ENCODE assay signal across 9 mouse cellular contexts in the genomic region with DNA sequence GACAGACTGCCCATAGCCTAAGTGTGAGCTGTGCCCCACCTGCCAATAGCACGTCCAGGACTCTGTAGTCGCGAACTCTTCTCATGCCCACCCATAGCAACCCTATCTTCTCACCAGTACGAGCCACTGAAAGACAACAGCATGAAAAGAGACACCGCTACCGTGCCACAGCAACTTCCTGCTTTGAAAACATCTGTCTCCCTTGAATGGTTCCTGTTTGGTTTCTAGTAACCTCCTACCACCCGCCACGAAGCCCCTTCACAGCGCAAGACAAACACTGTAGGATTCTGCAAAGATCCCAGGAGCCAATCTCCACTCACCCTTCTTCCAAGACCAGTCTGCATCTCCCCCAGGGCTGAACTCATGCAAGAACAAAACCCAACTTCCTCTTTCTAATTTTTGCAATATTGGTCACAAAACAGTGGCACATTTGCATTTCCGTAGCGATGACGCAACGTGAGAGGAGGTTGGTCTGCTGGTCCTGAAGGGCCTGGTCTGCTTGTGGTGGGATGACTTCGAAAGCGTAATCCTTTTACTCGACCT. TPM values are rescaled to one million over a fixed set of nuclear protein-coding genes. Genes with fewer than 3 reads are reported as not detected.
DNase-seq lines count a peak whose midpoint lies in the region; ATAC-seq and TF ChIP-seq lines count a peak whose summit lies in the region.
"Had no signal": no experiment of that assay in that cellular context is flagged by ENCODE, and none has a peak within 500 bp of the region (broad histone marks: within the 10 kb centered on the region; RNA-seq: fewer than 3 reads in every experiment).

No protein-coding gene starts in this region.

- no peak for ATAC-seq in heart, postnatal 0 days (ENCODE audit: insufficient read depth, low read depth)

- H3K36me3 ChIP-seq in heart, postnatal 0 days (replicated peaks; ENCODE audit: control insufficient read depth, insufficient read depth, low read length) = no peaks in the 10 kb centered on the region
- H3K36me3 ChIP-seq in macrophage (ENCODE audit: inconsistent target) = no peaks in the 10 kb centered on the region

- H3K4me2 ChIP-seq in heart, postnatal 0 days (ENCODE audit: low read depth, low read length) = peak overlapping the region; percentile 15; the same call in 1 of the 2 replicates

- H3K9me3 ChIP-seq in heart, postnatal 0 days (replicated peaks; ENCODE audit: control insufficient read depth, low read length) = no peaks in the 10 kb centered on the region

- H3K9ac ChIP-seq in heart, postnatal 0 days (replicated peaks; ENCODE audit: low read depth, low read length) = no peak overlapping the region; the same call in 1 of the 2 replicates

- TF ChIP-seq CTCF in layer of hippocampus, adult 2 months (conservative IDR thresholded peaks at IDR 0.05) = no peak
- TF ChIP-seq CTCF in heart, postnatal 0 days (IDR thresholded peaks at IDR 0.05; ENCODE audit: low read depth) = no peak

- peaks cover 11% of the 10 kb centered on the region; the same call in 1 of the 2 replicates for H3K4me1 ChIP-seq in heart, postnatal 0 days (ENCODE audit: control insufficient read depth, insufficient read depth)

- no peak for TF ChIP-seq EP300 in heart, postnatal 0 days (IDR thresholded peaks at IDR 0.05; ENCODE audit: low read depth)

- WGBS in heart, postnatal 0 days = 76% methylated on average over 16 of the region's 16 CpGs
- WGBS in macrophage (ENCODE audit: missing documents) = under 1% methylated on average over 16 of the region's 16 CpGs

- no peak for DNase-seq in layer of hippocampus, adult 2 months (ENCODE audit: low spot score in 2 of 2)
- no peak for DNase-seq in layer of hippocampus, postnatal 25 days (ENCODE audit: extremely low spot score in 1 of 2, low spot score in 1 of 2)
- no peak for DNase-seq in heart, postnatal 0 days (ENCODE audit: low spot score)
- peak; percentile 59 to 61 for DNase-seq in thymus, postnatal 10 days (ENCODE audit: low spot score in 2 of 2)
- DNase-seq in adrenal gland, postnatal 10 days = no peak
- no peak for DNase-seq in urinary bladder, postnatal 36 days (ENCODE audit: low spot score in 2 of 2)
- DNase-seq in kidney, adult 8-10 months = no peak
- DNase-seq: right cerebral cortex, postnatal 4 days had no signal

- peak overlapping the region; percentile 83 for H3K27ac ChIP-seq in layer of hippocampus, adult 2 months
- peak overlapping the region; percentile 79; the same call in 1 of the 2 replicates for H3K27ac ChIP-seq in heart, postnatal 0 days (ENCODE audit: low read depth)
- H3K27ac ChIP-seq in macrophage = peak overlapping the region; percentile 94

- H3K4me3 ChIP-seq in layer of hippocampus, adult 2 months = no peak overlapping the region
- peak overlapping the region; percentile 24; the same call in 1 of the 2 replicates for H3K4me3 ChIP-seq in heart, postnatal 0 days (ENCODE audit: low read depth, low read length)
- peak overlapping the region; percentile 86 for H3K4me3 ChIP-seq in macrophage (ENCODE audit: inconsistent target)

- H3K79me2 ChIP-seq in macrophage (ENCODE audit: inconsistent target) = peaks cover 51% of the 10 kb centered on the region

- no peaks in the 10 kb centered on the region for H3K27me3 ChIP-seq in heart, postnatal 0 days (ENCODE audit: control insufficient read depth, insufficient read depth, low read length)

RNA-seq across cellular contexts. Expression of gene Fgd3, which starts 11.2 kb away (rescaled TPM):
- 1 to 10 TPM; 5.6 to 7.1 TPM for total RNA-seq in layer of hippocampus, adult 2 months (2021)
- 1 to 10 TPM; 6.2 to 7.7 TPM for total RNA-seq in layer of hippocampus, postnatal 25 days (2021)
- total RNA-seq in heart, postnatal 0 days (2014; rRNA removed; ENCODE audit: low replicate concordance) = 0.93 and 1.6 TPM in 2 replicates
- polyA plus RNA-seq in heart, postnatal 0 days (2015; fragmentation: Nextera tagmentation; extraction: Ambion mirVana) = 0.04 and 0.05 TPM in 2 replicates
- total RNA-seq in macrophage (2018; cell fraction: chromatin; rRNA removed) = 10 to 100 TPM in 25 of 26 experiments, 1 to 10 TPM in 1; 9.2 to 88.5 (median 38.6) TPM
- 10 to 100 TPM in 25 of 26 experiments, 1 to 10 TPM in 1; 9.7 to 25.1 (median 18.9) TPM for total RNA-seq in macrophage (2018; cell fraction: cytosol; rRNA removed)
- total RNA-seq in macrophage (2018; cell fraction: nucleus; rRNA removed) = 10 to 100 TPM; 13.5 to 50.3 (median 27.5) TPM
- 14.8 to 24.2 TPM (median 22.8 TPM) in 3 replicates for polyA plus RNA-seq in macrophage (2018)
- 1 to 10 TPM; 3.7 to 3.8 TPM for total RNA-seq in adrenal gland, postnatal 10 days (2021)

RNA-seq across cellular contexts. Expression of gene Bicd2, which starts 32.5 kb away (rescaled TPM):
- 10 to 100 TPM; 55.2 to 55.3 TPM for total RNA-seq in layer of hippocampus, adult 2 months (2021)
- 10 to 100 TPM; 47.1 to 53.5 TPM for total RNA-seq in layer of hippocampus, postnatal 25 days (2021)
- 54.2 and 62.6 TPM in 2 replicates for total RNA-seq in heart, postnatal 0 days (2014; rRNA removed; ENCODE audit: low replicate concordance)
- polyA plus RNA-seq in heart, postnatal 0 days (2015; fragmentation: Nextera tagmentation; extraction: Ambion mirVana) = 43.5 and 45.4 TPM in 2 replicates
- 10 to 100 TPM; 16.0 to 91.6 (median 51.0) TPM for total RNA-seq in macrophage (2018; cell fraction: chromatin; rRNA removed)
- 10 to 100 TPM; 29.1 to 37.9 (median 33.2) TPM for total RNA-seq in macrophage (2018; cell fraction: cytosol; rRNA removed)
- total RNA-seq in macrophage (2018; cell fraction: nucleus; rRNA removed) = 10 to 100 TPM; 25.2 to 74.3 (median 46.6) TPM
- polyA plus RNA-seq in macrophage (2018) = 24.3 to 34.5 TPM (median 30.4 TPM) in 3 replicates
- total RNA-seq in adrenal gland, postnatal 10 days (2021) = 10 to 100 TPM; 31.0 to 31.6 TPM

Comparison
In these comparisons a context has a peak if more than half of its experiments do, and no peak if none do; other contexts are left out.
1. DNase-seq: peak in thymus, postnatal 10 days (2 of 2); none in layer of hippocampus, adult 2 months (0 of 2), layer of hippocampus, postnatal 25 days (0 of 2), heart, postnatal 0 days (single experiment), adrenal gland, postnatal 10 days (single experiment), urinary bladder, postnatal 36 days (0 of 2) and kidney, adult 8-10 months (0 of 2).
2. Peak in every context shown above with its lines, with median percentiles within 50 percentile points of each other: H3K27ac ChIP-seq.